Mouse (Mus musculus) olfactory bulb, adult 2 months (tissue): ENCODE measurements around the gene Dbp. TPM values are rescaled to one million over a fixed set of nuclear protein-coding genes. Genes with fewer than 3 reads are reported as not detected.
A peak's percentile ranks its signal among the peaks of the same experiment; 100 is the strongest.

Experiments
- H3K27ac ChIP-seq: fragments of 200-500 bp; 2 replicates; pipeline ENCODE4 v1.5.1; 2012; ENCODE audit warnings: low read depth, low read length; ENCODE audit not compliant: insufficient read depth
- H3K4me1 ChIP-seq: fragments of 200-500 bp; 2 replicates; pipeline ENCODE4 v1.6.1; 2012; ENCODE audit warnings: low read length; ENCODE audit not compliant: control insufficient read depth, insufficient read depth
- H3K4me3 ChIP-seq: fragments of 200-500 bp; 2 replicates; pipeline ENCODE4 v1.5.1; 2012; ENCODE audit warnings: mild to moderate bottlenecking, low read depth, low read length, moderate library complexity; ENCODE audit not compliant: insufficient read depth
- CTCF ChIP-seq: fragments of 200-500 bp; IDR thresholded peaks from 2 replicates; pipeline ENCODE4 v1.5.1; 2012; ENCODE audit warnings: low read depth, mild to moderate bottlenecking, low read length, moderate library complexity; ENCODE audit not compliant: insufficient read depth
- POLR2A ChIP-seq: fragments of 200-500 bp; IDR thresholded peaks from 2 replicates; pipeline ENCODE4 v1.6.1; 2012; ENCODE audit warnings: mild to moderate bottlenecking, low read depth, low read length, moderate library complexity; ENCODE audit not compliant: insufficient read depth
- WGBS: fragments of 180-500 bp; shearing (Covaris S2); methylation state at CpG from one replicate; pipeline ENCODE4 v1.1.7; 2018; 5-methylcytosine and 5-hydroxymethylcytosine counted together
- polyA plus RNA-seq: library from polyadenylated mRNA; stranded (reverse); fragments of >200 nt; gene quantifications from 2 replicates; pipeline ENCODE4 v1.2.4, GENCODE M21; 2012; ENCODE audit warnings: low replicate concordance; ENCODE audit not compliant: missing spikeins, insufficient read depth, insufficient read length

Gene Dbp
- polyA plus RNA-seq, 1 experiment: 386 TPM

GRCm38 (mm10) chr7:45693921-45694591 lies 10.8 kb upstream of the Dbp start, which contains the start of gene Sec1:
TSS of gene Sec1 (minus strand) at chr7:45694402.
- no peak for TF ChIP-seq POLR2A
- no peak for TF ChIP-seq CTCF
- Histone ChIP-seq H3K4me1 (peaks cover 20% of the 10 kb centered on the region), H3K27ac (no peak within 1 kb of the TSS), H3K4me3 (no peak within 1 kb of the TSS)
- 92% methylated on average over 50 of the region's 50 CpGs for WGBS

GRCm38 (mm10) chr7:45695098-45695497 lies 9.8 kb upstream of the Dbp start:
- no peak overlapping the region for H3K4me3 ChIP-seq
- TF ChIP-seq CTCF (no peak), POLR2A (no peak)
- H3K27ac ChIP-seq: no peak overlapping the region
- WGBS: 23% methylated on average over 6 of the region's 6 CpGs
- H3K4me1 ChIP-seq: peaks cover 20% of the 10 kb centered on the region

GRCm38 (mm10) chr7:45697894-45698293 lies 7.0 kb upstream of the Dbp start:
- 89% methylated on average over 5 of the region's 7 CpGs for WGBS
- Histone ChIP-seq H3K4me1 (peaks cover 27% of the 10 kb centered on the region), H3K4me3 (no peak overlapping the region), H3K27ac (no peak overlapping the region)
- TF ChIP-seq CTCF (no peak), POLR2A (no peak)

GRCm38 (mm10) chr7:45699523-45700141 lies 5.3 kb upstream of the Dbp start, which contains the start of gene Car11:
TSS of gene Car11 (plus strand) at chr7:45699843.
- Histone ChIP-seq H3K27ac (peak within 1 kb of the TSS; percentile 73), H3K4me1 (peaks cover 34% of the 10 kb centered on the region), H3K4me3 (peak within 1 kb of the TSS; percentile 56)
- 2% methylated on average over 36 of the region's 36 CpGs for WGBS
- TF ChIP-seq POLR2A (peak; percentile 49; the same call in 1 of the 2 replicates), CTCF (no peak)

GRCm38 (mm10) chr7:45700301-45701015 lies 4.4 kb upstream of the Dbp start:
- under 1% methylated on average over 20 of the region's 20 CpGs for WGBS
- TF ChIP-seq CTCF: no peak
- TF ChIP-seq POLR2A: peak; percentile 39; the same call in 1 of the 2 replicates
- peak overlapping the region; percentile 56 for H3K4me3 ChIP-seq

GRCm38 (mm10) chr7:45701072-45701471 lies 3.8 kb upstream of the Dbp start:
- Histone ChIP-seq H3K4me3 (peak overlapping the region; percentile 50), H3K27ac (peak overlapping the region; percentile 76), H3K4me1 (peaks cover 32% of the 10 kb centered on the region)
- TF ChIP-seq CTCF (no peak), POLR2A (no peak)
- 23% methylated on average over 11 of the region's 11 CpGs for WGBS

More at GRCm38 (mm10) chr7:45700301-45701015, 4.4 kb upstream of the Dbp start:
- peak overlapping the region; percentile 73 for H3K27ac ChIP-seq
- peaks cover 32% of the 10 kb centered on the region for H3K4me1 ChIP-seq

GRCm38 (mm10) chr7:45701607-45702006 lies 3.3 kb upstream of the Dbp start:
- TF ChIP-seq POLR2A (no peak), CTCF (no peak)
- WGBS: 80% methylated on average over 11 of the region's 11 CpGs
- H3K4me1 ChIP-seq: peaks cover 32% of the 10 kb centered on the region
- no peak overlapping the region for H3K27ac ChIP-seq
- H3K4me3 ChIP-seq: no peak overlapping the region

- Histone ChIP-seq H3K4me1 (peaks cover 35% of the 10 kb centered on the region), H3K4me3 (no peak overlapping the region), H3K27ac (no peak overlapping the region)
- no peak for TF ChIP-seq POLR2A
- TF ChIP-seq CTCF: no peak
- 94% methylated on average over 11 of the region's 11 CpGs for WGBS
Observed at GRCm38 (mm10) chr7:45702316-45702715, 2.6 kb upstream of the Dbp start.

- Histone ChIP-seq H3K4me1 (peaks cover 39% of the 10 kb centered on the region), H3K27ac (peak overlapping the region; percentile 4; the same call in 1 of the 2 replicates), H3K4me3 (peak overlapping the region; percentile 48; the same call in 1 of the 2 replicates)
- 86% methylated on average over 17 of the region's 17 CpGs for WGBS
- TF ChIP-seq CTCF (no peak), POLR2A (no peak)
Observed at GRCm38 (mm10) chr7:45702809-45703520, 1.9 kb upstream of the Dbp start.
